Mouse (Mus musculus) thymus, postnatal 4 days (tissue): ENCODE measurements around the gene Amigo3.

ENCODE experiments used
- DNase-seq: peaks from one replicate; pipeline ENCODE4 v3.0.0; 2021

The Amigo3 gene

DNA sequence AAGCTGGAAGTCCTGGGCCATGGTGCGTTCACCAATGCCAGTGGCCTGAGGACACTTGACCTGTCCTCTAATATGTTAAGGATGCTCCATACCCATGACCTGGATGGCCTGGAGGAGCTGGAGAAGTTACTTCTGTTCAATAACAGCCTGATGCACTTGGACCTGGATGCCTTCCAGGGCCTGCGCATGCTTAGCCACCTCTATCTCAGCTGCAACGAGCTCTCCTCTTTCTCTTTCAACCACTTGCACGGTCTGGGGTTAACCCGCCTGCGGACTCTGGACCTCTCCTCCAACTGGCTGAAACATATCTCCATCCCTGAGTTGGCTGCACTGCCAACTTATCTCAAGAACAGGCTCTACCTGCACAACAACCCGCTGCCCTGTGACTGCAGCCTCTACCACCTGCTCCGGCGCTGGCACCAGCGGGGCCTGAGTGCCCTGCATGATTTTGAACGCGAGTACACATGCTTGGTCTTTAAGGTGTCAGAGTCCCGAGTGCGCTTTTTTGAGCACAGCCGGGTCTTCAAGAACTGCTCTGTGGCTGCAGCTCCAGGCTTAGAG, 786 bp downstream of the Amigo3 start:
- DNase-seq, result no peak

DNA sequence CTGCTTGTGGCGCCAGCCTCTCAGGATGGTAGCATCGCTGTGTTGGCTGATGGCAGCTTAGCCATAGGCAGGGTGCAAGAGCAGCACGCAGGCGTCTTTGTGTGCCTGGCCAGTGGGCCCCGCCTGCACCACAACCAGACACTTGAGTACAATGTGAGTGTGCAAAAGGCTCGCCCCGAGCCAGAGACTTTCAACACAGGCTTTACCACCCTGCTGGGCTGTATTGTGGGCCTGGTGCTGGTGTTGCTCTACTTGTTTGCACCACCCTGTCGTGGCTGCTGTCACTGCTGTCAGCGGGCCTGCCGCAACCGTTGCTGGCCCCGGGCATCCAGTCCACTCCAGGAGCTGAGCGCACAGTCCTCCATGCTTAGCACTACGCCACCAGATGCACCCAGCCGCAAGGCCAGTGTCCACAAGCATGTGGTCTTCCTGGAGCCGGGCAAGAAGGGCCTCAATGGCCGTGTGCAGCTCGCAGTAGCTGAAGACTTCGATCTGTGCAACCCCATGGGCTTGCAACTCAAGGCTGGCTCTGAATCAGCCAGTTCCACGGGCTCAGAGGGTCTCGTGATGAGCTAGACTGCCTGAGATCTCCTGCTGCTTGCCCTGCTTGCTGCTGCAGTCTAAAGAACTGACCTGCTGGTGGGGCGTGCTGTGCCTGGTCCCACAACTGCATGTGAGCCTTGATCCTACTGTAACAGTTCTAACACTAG, 1.5 kb downstream of the Amigo3 start:
- DNase-seq, result no peak

DNA sequence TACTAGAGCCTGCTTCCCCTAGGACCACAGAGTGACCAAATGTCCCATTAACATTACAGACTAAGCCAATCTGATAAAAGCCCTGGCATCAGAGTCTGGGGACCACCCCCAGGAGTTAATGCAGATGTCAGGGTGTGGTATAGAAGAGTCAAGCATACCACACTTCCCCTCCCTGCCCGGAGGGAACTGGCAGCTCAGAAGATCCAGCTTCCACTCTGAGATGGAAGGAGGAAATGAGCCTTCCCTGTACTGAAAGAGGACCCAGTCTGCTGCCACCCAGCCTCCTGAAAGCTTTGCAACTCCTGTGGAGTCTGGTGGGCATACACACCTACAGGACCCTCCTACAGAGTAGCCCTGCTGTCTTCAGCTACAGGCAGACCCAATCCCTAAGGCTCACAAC, 2.1 kb downstream of the Amigo3 start:
- no peak for DNase-seq

DNA sequence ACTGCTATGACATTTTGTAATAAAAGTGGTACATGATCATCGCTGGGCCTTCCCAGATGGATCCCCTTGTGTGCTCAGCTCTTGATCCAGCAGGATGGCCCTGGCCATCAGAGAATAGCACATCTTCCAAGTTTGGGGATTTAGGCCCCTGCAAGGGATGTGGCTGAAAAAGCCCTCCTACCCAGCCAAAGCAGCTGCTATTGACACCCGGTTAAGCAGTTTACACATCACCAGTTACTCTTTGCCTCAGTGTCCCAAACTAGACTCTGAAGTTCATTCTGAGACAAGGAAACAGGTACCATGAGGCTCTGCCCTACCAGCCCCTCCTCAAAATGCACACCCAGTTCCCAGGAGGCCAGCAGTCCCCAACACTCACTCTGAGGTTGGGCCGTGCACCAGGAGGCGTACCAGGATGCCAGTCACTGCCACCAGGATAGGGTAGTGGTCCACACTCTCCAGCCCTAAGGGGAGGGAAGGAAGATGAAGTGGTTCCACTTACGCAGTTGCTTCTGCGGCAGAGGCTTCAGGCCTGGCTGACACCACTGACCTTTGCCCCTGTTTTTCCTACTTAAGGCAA, 2.8 kb downstream of the Amigo3 start:
- no peak for DNase-seq

DNA sequence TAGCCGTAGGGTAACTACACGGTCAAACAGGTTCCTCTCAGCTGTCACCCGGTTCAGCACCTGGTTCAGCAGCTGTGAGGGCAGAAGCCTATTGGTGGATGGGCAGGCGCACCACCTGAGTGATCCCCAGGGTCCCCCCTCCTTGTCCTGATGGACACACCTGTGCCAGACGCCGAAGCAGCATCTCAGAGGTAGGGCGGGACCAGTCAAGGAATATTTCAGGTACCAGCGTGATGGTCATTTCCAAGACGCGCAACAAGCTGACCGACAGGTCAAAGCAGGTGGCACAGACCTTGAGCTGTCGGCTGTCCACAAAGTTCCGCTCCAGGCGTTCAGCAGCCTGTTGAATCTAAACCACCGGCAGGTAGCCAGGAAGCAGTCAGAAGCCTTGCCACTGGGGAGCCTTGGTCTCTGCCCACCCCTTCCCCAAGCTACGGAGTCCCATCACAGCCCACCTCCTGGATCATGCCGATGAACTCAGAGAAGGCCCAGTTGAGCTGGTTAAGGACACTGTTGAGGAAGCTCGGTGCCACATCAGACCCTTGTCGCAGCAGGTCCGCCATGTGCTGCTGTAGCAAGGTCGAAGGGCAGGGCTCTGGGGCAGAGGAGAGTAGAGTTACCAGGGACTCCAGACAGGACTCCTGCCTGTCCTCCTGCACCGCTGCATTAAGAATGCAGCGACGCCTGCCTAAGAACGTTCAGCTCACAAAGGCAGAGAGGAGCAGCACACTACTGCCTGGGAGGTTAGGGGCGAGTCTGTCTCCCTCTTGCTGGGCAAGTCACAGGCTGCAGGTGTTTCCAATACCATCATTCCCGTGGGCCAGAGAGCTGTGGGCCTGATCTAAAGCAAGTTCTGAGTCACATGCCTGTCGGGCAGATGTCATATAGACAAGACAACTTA, 3.7 kb downstream of the Amigo3 start:
- no peak for DNase-seq

DNA sequence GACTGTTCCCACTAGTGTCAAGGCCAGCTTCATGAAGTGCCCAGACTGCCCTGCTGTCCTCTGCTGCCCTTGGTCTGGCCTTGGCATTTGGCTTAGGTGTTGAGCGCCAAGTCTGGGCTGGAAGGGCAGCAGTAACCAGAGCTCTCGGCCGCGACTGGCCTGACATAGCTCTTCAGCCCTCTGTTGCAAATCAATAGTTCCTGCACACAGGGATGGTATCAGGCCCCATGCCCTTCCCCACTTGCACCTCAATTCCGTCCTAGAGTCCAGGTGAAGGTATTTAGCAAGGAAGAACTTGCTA, 4.3 kb downstream of the Amigo3 start:
- no peak for DNase-seq

DNA sequence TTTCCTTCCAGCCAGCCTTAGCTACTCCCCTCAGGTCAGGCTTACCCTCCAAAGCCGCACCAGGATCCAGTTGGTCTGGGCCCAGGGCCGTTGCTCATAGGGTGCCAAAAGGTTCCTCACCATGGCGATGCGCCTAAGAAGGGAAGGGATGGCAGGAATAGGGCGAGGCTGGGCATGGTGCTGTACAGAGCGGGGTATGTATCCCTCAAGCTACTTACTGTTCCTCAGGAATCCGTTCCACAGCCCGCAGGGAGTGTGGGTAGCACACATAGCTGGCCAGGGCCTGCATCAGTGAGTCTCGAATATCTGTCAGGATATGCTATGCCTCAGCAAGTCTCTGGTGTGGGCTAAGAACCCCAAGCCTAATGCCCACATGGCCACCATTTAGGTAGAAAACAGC, 5.3 kb downstream of the Amigo3 start:
- DNase-seq, result no peak

DNA sequence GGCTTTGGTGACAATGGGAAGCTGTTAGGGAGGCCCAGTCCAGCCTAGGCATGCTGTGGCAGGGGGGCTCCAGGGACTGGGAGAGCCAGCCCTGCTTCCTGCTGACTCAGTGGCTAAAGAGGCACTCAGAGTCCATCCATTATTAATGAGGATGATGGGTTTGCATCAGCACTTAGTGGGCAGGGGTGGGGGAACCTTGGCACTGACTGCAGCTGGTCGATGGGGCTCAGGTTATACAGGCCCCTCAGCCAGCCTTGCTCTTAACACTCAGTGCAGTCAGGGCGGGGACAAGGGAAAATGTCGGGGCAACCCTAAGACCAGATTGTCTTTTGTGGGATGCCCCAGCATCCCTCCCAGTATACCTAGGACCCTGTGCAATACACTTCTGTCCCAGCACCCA, 9.2 kb downstream of the Amigo3 start:
- no peak for DNase-seq

DNA sequence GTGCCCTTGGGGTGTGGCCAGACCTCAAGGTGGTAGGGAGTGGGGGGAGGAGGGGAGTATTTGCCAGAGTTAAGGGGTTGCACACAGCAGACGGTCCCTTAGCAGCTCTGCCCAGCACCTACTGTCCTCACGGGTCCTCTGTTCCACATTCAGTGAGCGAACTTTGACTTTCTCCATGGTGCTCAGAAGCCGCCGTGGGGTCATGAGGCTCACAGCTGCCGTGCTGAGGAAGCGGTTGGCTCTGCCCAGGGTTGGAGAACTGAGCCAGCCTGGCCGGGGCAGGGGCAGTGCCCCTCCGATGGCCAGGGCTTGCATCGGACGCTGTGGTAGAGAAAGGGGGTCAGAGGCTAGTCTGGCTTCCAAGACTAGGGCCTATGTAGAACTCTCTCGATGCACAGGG, 10.4 kb downstream of the Amigo3 start:
- no peak for DNase-seq

DNA sequence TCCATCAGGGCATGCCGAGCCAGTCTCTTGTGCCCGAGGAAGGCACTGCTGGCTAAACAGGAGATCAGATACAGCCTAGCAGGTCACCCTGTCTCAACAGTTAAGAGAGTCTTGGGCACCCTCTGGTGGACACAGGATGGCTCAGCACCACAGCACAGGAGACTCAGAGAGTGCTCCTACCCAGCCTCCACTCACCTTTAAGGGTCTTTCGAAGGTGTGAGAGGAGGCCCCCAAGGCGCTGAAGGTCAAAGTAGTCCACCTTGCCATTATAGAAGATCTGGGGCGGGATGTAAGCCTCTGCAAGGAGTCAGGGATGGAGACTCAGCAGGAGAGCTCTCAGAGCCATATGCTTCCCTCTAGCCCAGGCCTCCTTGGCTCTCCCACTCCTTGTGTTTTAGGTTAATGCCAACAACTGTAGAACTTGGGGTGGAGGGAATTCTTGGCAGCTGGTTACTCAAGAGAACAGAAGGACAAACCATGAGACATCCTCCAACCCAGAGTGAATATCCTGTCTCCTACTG, 12.6 kb downstream of the Amigo3 start:
- peak; percentile 78 for DNase-seq

DNA sequence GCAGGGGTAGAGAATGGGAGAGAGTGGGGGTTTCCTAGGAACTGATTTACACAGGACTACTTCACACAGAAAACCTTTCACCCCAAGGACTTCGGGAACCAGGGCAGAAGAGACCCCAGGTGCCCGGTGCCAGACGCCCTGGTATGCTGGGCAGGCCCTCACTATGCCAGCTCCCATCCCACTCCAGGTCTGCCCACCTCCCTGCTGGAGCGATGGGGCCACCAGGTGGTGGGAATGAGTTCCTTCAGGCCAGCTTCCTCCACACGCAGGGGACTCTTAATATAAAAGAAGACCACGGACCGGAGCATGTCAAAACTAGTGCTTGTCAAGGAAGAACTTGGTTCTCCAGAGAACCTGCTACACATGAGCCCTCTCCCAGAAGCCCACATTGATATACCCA, 14.2 kb downstream of the Amigo3 start:
- no peak for DNase-seq

DNA sequence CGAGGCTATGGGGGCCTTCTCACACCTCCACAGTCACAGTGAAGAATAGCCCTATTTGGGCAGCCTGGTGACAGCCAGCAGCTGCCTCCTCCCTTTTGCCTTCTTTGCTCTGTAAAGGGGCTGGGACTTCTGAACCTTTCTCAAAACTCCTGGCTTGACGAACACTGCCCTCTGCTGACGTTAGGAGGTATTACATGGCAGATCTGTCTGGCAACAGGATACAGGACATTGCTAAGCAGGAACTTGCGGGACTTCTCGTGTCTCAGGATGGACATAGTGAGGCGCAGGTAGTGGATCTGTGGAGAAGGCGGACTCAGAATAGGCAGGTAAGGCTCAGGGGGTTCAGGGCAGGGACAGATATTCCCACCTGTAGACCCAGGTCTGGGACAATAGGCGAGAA, 14.9 kb downstream of the Amigo3 start:
- DNase-seq, result peak; percentile 87

DNA sequence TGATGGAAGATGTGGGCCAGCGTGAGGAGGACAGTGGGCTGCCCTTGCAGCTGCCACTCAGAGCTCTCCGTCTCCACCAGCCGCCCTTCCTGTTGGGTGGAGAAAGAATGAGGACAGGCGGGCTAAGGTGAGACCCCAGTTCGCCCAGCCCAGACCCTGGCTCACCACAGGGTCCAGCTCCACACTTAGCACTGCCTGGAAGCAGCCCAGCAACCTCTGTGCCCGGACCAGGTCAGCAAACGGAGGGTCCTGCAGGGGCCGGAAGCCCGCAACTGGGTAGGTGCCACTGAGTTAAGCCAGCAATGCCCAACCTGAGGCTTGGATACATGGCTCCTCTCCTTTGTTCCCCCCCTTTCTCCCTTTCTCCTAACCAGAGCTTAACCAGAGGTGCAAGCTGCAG, 16.0 kb downstream of the Amigo3 start:
- no peak for DNase-seq

DNA sequence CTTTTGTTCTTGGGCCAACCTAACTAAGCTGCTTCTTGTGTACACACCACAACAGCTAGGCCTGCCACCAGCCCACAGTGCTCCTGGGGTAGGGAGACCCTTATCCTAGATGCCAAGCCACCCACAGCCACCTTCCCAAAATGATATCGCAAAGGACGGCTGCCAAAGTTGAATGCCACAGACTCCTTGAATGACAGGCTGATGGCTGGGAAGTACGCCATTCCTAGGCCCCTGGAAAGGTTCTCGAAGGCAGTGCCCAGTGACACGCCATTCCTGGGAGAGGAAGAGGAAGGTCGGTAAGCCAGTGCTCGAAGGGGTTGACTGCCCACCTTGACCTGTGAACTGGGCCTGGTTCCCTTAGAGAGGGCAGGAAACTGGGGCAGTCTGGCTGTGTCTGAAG, 16.6 kb downstream of the Amigo3 start:
- DNase-seq, result no peak

DNA sequence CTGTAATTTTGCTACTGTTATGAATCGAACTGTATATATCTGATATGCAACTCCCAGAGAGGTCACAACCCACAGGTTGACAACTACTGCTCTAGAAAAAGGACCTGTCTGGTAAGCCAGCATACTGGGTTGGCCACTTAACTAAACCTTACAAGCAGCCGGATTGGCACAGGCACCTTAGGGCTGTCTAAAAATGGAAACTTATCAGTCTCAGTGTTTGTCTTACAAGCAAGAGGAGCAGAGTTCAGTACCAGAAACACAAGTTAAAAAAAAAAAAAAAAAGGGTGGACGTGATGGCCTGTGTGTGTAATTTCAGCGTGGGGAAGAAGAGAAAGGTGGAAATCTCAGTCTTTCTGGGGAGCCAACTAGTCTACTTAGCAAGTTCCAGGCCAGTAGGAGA, 18.8 kb downstream of the Amigo3 start:
- no peak for DNase-seq

DNA sequence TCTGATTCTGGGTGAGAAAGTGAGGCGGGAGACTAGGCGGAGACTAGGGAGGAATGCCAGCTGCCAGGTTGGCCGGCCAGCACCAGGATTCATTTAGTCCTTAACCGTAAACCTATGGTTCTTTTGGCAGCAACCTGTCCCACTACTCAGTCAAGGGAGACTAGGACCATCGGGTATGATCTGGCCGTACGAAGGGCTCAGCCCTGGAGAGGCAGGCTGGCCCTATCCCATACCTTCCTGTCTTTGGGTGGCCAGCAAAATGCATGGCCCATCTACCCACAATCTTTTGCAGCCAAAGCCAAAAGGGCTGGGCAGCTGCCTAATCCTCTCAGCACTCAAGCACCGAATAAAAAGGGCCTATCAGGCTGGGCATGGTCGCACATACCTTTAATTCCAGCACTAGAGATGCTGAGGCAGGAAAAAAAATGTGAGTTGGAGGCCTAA, 19.5 kb downstream of the Amigo3 start:
- DNase-seq, result no peak

DNA sequence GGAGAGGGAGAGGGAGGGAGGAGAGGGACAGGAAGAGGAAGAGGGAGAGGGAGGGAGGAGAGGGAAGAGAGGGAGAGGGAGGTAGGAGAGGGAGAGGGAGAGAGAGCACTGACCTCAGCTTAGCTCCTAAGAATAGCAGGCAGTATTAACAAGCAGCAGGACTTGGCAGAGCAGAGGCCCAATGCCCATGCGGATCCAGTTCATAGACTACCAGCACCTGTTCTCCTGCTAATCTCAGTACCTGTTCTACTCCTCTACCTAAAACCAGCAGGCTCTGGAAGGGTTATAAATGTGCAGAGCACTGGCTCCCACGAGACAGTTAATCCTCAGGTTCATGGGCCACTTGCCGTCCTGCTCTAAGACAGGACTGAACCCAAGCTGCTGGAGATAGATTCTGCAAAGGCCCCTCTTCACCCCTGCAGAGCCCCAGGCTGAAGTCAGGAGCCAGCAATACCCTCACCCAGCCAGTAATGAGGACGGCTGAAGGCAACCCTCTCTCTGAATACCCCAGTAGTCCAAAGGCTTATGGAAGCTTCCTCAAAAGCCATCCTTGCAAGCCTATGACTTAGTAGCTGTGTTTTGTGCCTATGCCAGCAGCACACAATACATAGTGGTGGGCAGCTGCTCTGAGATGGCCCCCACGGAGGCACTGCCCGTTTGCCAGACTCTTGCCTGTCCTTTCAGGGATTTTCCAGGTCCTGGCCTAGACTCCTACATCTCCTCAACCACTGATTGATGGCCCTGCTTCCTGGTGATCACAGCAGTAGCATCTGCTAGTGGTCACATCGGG, 20.4 kb downstream of the Amigo3 start:
- no peak for DNase-seq

DNA sequence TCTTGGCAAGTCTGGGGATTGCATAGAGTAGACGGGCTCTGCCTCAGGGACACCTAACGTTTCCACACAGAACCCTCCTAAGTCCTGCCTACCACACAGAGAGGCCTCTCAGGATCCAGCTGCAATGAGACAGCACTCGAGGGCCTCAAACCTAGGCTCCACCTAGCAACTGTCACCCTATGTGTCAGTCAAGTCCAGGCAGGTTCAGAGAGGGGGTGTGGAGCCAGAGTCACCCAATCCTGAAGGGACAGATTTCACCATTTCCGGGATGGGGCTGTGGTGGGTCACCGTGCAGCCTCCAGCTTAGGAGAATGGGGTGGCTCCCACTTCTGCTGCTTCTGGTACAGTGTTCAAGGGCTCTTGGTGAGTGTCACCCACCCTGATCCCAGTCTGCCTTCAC, 27.2 kb downstream of the Amigo3 start, which contains the start of gene Mst1:
Gene Mst1 (plus strand): TSS at position 269 of the 400 bp plus-strand sequence.
- DNase-seq, result no peak

DNA sequence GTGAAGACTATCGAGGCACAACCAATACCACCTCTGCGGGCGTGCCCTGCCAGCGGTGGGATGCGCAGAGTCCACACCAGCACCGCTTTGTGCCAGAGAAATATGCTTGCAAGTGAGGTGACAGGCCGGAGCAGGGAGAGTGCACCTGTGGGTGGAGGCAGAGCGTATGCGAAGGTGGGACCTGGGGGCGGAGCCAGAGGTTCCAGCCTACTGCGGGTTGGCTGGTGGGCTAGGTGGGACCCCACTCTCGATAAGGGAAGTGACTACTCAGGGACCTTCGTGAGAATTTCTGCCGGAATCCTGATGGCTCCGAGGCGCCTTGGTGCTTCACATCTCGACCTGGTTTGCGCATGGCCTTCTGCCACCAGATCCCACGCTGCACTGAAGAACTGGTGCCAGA, 29.6 kb downstream of the Amigo3 start:
- DNase-seq, result peak; percentile 50

DNA sequence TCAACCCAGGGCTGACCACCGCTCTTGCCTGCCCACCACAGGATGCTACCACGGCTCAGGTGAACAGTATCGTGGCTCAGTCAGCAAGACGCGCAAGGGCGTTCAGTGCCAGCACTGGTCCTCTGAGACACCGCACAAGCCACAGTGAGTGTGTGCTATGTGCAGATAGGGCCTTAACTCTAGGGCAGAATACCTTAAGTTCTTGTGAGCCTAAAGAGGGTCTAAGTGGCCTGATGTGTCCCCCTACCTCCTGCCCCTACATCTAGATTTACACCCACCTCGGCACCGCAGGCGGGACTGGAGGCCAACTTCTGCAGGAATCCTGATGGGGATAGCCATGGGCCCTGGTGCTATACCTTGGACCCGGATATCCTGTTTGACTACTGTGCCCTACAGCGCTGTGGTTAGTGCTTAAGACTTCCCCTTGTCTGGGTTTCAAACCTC, 30.1 kb downstream of the Amigo3 start, which contains the start of gene Rnf123:
Gene Rnf123 (minus strand): TSS at position 359 of the 444 bp plus-strand sequence.
- DNase-seq, result no peak

DNA sequence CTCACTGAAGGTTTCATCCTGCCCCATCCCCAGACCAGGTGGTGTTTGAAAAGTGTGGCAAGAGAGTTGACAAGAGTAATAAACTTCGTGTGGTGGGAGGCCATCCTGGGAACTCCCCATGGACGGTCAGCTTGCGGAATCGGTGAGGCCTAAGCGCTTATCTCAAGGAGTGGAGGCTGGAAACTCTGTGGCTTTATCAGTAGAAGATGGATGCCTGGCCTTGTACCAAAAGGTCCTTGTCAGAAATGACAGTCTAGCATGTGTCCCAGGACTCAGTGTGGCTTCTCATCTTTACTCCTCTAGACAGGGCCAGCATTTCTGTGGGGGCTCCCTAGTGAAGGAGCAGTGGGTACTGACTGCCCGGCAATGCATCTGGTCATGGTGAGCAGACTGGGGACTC, 30.6 kb downstream of the Amigo3 start:
- DNase-seq, result no peak

DNA sequence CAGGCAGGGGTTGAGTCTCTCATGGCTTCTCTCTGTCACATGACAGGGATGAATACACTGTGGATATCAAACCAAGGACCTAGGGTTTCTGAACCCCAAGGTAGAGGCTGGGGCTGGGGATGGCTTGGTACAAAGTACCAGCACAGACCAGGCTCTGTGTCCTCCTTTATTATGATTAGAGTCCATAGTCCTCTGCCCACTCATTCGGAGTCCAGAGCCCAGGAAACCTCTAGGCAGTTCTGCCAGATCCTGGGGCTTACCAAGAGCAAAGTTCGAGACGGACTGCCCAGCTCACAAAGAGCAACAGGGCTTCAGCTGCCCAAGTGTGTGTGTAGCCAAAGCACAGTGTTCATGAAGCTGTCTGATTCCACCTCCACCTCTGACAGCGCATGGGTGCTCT, 32.3 kb downstream of the Amigo3 start:
- DNase-seq, result no peak
